Mouse (Mus musculus): ENCODE measurements at regions not wholly inside any gene's neighbourhood (a gene's known extent, or its start where the extent isn't known, plus 50 kb on each side); places are given as distances from the start of the nearest gene placed in this dataset.

DNA sequence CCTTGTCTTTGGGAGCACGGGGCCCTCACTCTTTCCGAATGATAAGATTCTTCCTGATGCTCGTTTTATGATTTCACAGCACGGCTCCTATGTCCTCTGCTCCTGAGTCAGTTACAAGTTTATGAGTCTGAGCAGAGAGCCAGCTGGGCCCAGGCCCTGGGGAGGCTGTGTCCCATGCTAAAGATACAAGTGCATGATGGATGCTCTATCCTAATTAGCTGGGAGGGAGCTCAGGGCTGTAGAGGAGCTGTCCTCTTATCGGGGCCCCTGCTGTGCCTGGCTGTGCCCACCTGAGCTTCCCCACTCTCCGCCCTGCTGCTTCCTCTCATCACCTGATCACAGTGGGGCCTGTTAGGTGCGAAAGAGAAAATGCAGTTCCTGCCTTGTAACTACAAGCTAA is 65.3 kb upstream of the Slc35c1 start:
- H3K9me3 ChIP-seq (ENCODE audit: control insufficient read depth, low read length): no peaks in the 10 kb centered on the region

GRCm38 (mm10) chr2:92525062-92525623 is 64.8 kb upstream of the Slc35c1 start:
- Histone ChIP-seq H3K36me3 (ENCODE audit: control insufficient read depth, insufficient read depth, low read length) (no peaks in the 10 kb centered on the region), H3K9ac (ENCODE audit: low read depth, low read length) (no peak overlapping the region), H3K4me2 (ENCODE audit: low read depth, low read length) (no peak overlapping the region), H3K27ac (ENCODE audit: low read length) (no peak overlapping the region), H3K9me3 (ENCODE audit: control insufficient read depth, low read length) (no peaks in the 10 kb centered on the region), H3K4me1 (ENCODE audit: control insufficient read depth, insufficient read depth, low read length) (no peaks in the 10 kb centered on the region; the same call in 1 of the 2 replicates), H3K4me3 (ENCODE audit: low read length) (no peak overlapping the region), H3K27me3 (replicated peaks; ENCODE audit: control insufficient read depth, insufficient read depth, low read length) (no peaks in the 10 kb centered on the region)
- 73% methylated on average over 10 of the region's 10 CpGs for WGBS
- ATAC-seq: no peak

More for the DNA sequence above, 65.3 kb upstream of the Slc35c1 start:
- H3K4me3 ChIP-seq (ENCODE audit: low read length): no peak overlapping the region
- H3K4me1 ChIP-seq (ENCODE audit: control insufficient read depth, insufficient read depth, low read length): no peaks in the 10 kb centered on the region; the same call in 1 of the 2 replicates
- no peak overlapping the region for H3K9ac ChIP-seq (ENCODE audit: low read depth, low read length)
- 57% methylated on average over 7 of the region's 7 CpGs for WGBS
- no peak overlapping the region for H3K4me2 ChIP-seq (ENCODE audit: low read depth, low read length)
- H3K27ac ChIP-seq (ENCODE audit: low read length): no peak overlapping the region
- no peaks in the 10 kb centered on the region for H3K27me3 ChIP-seq (replicated peaks; ENCODE audit: control insufficient read depth, insufficient read depth, low read length)
- H3K36me3 ChIP-seq (ENCODE audit: control insufficient read depth, insufficient read depth, low read length): no peaks in the 10 kb centered on the region
- ATAC-seq: no peak

GRCm38 (mm10) chr2:92524346-92524905 is 64.1 kb upstream of the Slc35c1 start:
- Histone ChIP-seq H3K27ac (ENCODE audit: low read length) (no peak overlapping the region), H3K27me3 (replicated peaks; ENCODE audit: control insufficient read depth, insufficient read depth, low read length) (no peaks in the 10 kb centered on the region), H3K9ac (ENCODE audit: low read depth, low read length) (no peak overlapping the region), H3K36me3 (ENCODE audit: control insufficient read depth, insufficient read depth, low read length) (no peaks in the 10 kb centered on the region), H3K4me3 (ENCODE audit: low read length) (no peak overlapping the region), H3K9me3 (ENCODE audit: control insufficient read depth, low read length) (no peaks in the 10 kb centered on the region), H3K4me2 (ENCODE audit: low read depth, low read length) (no peak overlapping the region), H3K4me1 (ENCODE audit: control insufficient read depth, insufficient read depth, low read length) (no peaks in the 10 kb centered on the region; the same call in 1 of the 2 replicates)
- no peak for ATAC-seq
- 93% methylated on average over 9 of the region's 9 CpGs for WGBS

GRCm38 (mm10) chr2:92523321-92523895 is 63.1 kb upstream of the Slc35c1 start:
- H3K4me1 ChIP-seq (ENCODE audit: control insufficient read depth, insufficient read depth, low read length): no peaks in the 10 kb centered on the region; the same call in 1 of the 2 replicates
- H3K9me3 ChIP-seq (ENCODE audit: control insufficient read depth, low read length): no peaks in the 10 kb centered on the region
- H3K4me2 ChIP-seq (ENCODE audit: low read depth, low read length): no peak overlapping the region
- no peak for ATAC-seq
- no peak overlapping the region for H3K27ac ChIP-seq (ENCODE audit: low read length)
- no peaks in the 10 kb centered on the region for H3K27me3 ChIP-seq (replicated peaks; ENCODE audit: control insufficient read depth, insufficient read depth, low read length)
- 55% methylated on average over 13 of the region's 13 CpGs for WGBS
- no peak overlapping the region for H3K9ac ChIP-seq (ENCODE audit: low read depth, low read length)
- H3K4me3 ChIP-seq (ENCODE audit: low read length): no peak overlapping the region
- H3K36me3 ChIP-seq (ENCODE audit: control insufficient read depth, insufficient read depth, low read length): no peaks in the 10 kb centered on the region

- no peak for ATAC-seq
These were observed 61.2 kb upstream of the Slc35c1 start for GRCm38 (mm10) chr2:92521527-92521926.

DNA sequence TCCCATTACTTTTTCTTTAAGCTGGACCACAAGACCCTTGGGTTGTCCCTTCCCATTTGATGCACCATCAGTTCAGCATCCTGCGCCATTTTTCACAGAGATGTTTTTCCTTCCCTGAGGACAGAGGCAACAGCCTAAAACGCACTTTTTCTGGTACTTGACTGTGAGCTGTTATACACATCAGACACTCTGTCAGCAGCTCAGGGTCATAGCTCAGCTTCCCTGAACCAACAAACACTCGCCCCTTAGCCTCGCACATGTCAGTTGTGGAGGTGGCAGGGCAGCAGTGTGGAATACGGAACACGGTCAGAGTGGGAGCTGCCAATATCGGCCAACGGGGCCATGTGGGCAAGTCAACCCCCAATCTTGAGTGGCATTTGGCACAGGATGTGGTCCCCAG is 59.1 kb upstream of the Slc35c1 start:
- Histone ChIP-seq H3K4me3 (ENCODE audit: low read length) (no peak overlapping the region), H3K4me2 (ENCODE audit: low read depth, low read length) (no peak overlapping the region), H3K36me3 (ENCODE audit: control insufficient read depth, insufficient read depth, low read length) (no peaks in the 10 kb centered on the region), H3K9me3 (ENCODE audit: control insufficient read depth, low read length) (no peaks in the 10 kb centered on the region), H3K9ac (ENCODE audit: low read depth, low read length) (no peak overlapping the region), H3K4me1 (ENCODE audit: control insufficient read depth, insufficient read depth, low read length) (no peaks in the 10 kb centered on the region; the same call in 1 of the 2 replicates), H3K27me3 (replicated peaks; ENCODE audit: control insufficient read depth, insufficient read depth, low read length) (no peaks in the 10 kb centered on the region), H3K27ac (ENCODE audit: low read length) (no peak overlapping the region)
- ATAC-seq: no peak
- WGBS: 81% methylated on average over 8 of the region's 8 CpGs

More at GRCm38 (mm10) chr2:92521527-92521926, 61.2 kb upstream of the Slc35c1 start:
- Histone ChIP-seq H3K27me3 (replicated peaks; ENCODE audit: control insufficient read depth, insufficient read depth, low read length) (no peaks in the 10 kb centered on the region), H3K4me3 (ENCODE audit: low read length) (no peak overlapping the region), H3K9ac (ENCODE audit: low read depth, low read length) (no peak overlapping the region), H3K27ac (ENCODE audit: low read length) (no peak overlapping the region), H3K9me3 (ENCODE audit: control insufficient read depth, low read length) (no peaks in the 10 kb centered on the region), H3K4me2 (ENCODE audit: low read depth, low read length) (no peak overlapping the region), H3K36me3 (ENCODE audit: control insufficient read depth, insufficient read depth, low read length) (no peaks in the 10 kb centered on the region), H3K4me1 (ENCODE audit: control insufficient read depth, insufficient read depth, low read length) (no peaks in the 10 kb centered on the region; the same call in 1 of the 2 replicates)
- WGBS: 75% methylated on average over 8 of the region's 8 CpGs

DNA sequence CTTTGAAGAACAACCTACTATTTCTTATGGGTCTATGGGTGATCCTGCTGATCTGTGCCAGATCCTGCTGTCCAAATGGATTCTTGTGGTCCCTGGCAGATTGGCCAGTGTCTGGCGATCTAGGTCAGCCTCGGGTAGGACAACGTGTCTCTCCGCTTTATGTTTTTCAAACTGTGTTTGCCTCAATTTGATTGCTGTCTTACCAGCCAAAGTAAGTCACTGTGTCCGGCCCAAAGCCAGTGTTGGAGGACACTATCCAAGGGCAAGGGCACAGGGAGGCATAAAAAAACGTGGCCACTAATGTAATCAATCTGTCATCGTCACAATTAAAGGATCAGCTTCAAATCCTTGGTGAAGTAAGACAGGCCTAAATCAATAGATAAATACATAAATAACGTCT is 58.6 kb upstream of the Slc35c1 start:
- no peak overlapping the region for H3K27ac ChIP-seq (ENCODE audit: low read length)
- H3K4me1 ChIP-seq (ENCODE audit: control insufficient read depth, insufficient read depth, low read length): no peaks in the 10 kb centered on the region; the same call in 1 of the 2 replicates
- no peaks in the 10 kb centered on the region for H3K9me3 ChIP-seq (ENCODE audit: control insufficient read depth, low read length)
- 71% methylated on average over 8 of the region's 8 CpGs for WGBS
- no peaks in the 10 kb centered on the region for H3K36me3 ChIP-seq (ENCODE audit: control insufficient read depth, insufficient read depth, low read length)
- no peak overlapping the region for H3K9ac ChIP-seq (ENCODE audit: low read depth, low read length)
- H3K27me3 ChIP-seq (replicated peaks; ENCODE audit: control insufficient read depth, insufficient read depth, low read length): no peaks in the 10 kb centered on the region
- H3K4me2 ChIP-seq (ENCODE audit: low read depth, low read length): no peak overlapping the region
- no peak overlapping the region for H3K4me3 ChIP-seq (ENCODE audit: low read length)
- ATAC-seq: no peak

- no peak for ATAC-seq
- no peak overlapping the region for H3K4me2 ChIP-seq (ENCODE audit: low read depth, low read length)
- 49% methylated on average over 6 of the region's 6 CpGs for WGBS
- no peaks in the 10 kb centered on the region for H3K36me3 ChIP-seq (ENCODE audit: control insufficient read depth, insufficient read depth, low read length)
- H3K9ac ChIP-seq (ENCODE audit: low read depth, low read length): no peak overlapping the region
- no peak overlapping the region for H3K27ac ChIP-seq (ENCODE audit: low read length)
- H3K4me1 ChIP-seq (ENCODE audit: control insufficient read depth, insufficient read depth, low read length): no peaks in the 10 kb centered on the region
- no peak overlapping the region for H3K4me3 ChIP-seq (ENCODE audit: low read length)
- H3K9me3 ChIP-seq (ENCODE audit: control insufficient read depth, low read length): no peaks in the 10 kb centered on the region
- no peaks in the 10 kb centered on the region for H3K27me3 ChIP-seq (replicated peaks; ENCODE audit: control insufficient read depth, insufficient read depth, low read length)
These were observed 54.6 kb upstream of the Slc35c1 start for GRCm38 (mm10) chr2:92514961-92515360.

- no peak overlapping the region for H3K4me2 ChIP-seq (ENCODE audit: low read depth, low read length)
- H3K4me3 ChIP-seq (ENCODE audit: low read length): no peak overlapping the region
- H3K9me3 ChIP-seq (ENCODE audit: control insufficient read depth, low read length): no peaks in the 10 kb centered on the region
- WGBS: 73% methylated on average over 6 of the region's 6 CpGs
- H3K9ac ChIP-seq (ENCODE audit: low read depth, low read length): no peak overlapping the region
- no peak for ATAC-seq
- no peaks in the 10 kb centered on the region for H3K36me3 ChIP-seq (ENCODE audit: control insufficient read depth, insufficient read depth, low read length)
- no peaks in the 10 kb centered on the region for H3K27me3 ChIP-seq (replicated peaks; ENCODE audit: control insufficient read depth, insufficient read depth, low read length)
- no peaks in the 10 kb centered on the region for H3K4me1 ChIP-seq (ENCODE audit: control insufficient read depth, insufficient read depth, low read length)
- H3K27ac ChIP-seq (ENCODE audit: low read length): no peak overlapping the region
These were observed 51.7 kb upstream of the Slc35c1 start for GRCm38 (mm10) chr2:92511771-92512744.
